Mouse (Mus musculus) stomach, embryonic 15.5 days (tissue): ENCODE results near the gene Pola2. TPM values are rescaled to one million over a fixed set of nuclear protein-coding genes. Genes with fewer than 3 reads are reported as not detected.

ENCODE experiments used
- ATAC-seq: fragments of 200-750 bp; cut with Nextera tagmentation; 2 replicates; pipeline ENCODE4 v1.8.0; 2017; ENCODE audit warnings: low read depth, moderate number of reproducible peaks, moderate TSS enrichment; ENCODE audit not compliant: insufficient read depth, low FRiP score
- H3K27ac ChIP-seq: fragments of 300-500 bp; sonication (generic); 2 replicates; pipeline ENCODE4 v1.5.1; 2015; ENCODE audit warnings: mild to moderate bottlenecking, inconsistent platforms
- H3K27me3 ChIP-seq: fragments of 300-500 bp; sonication (generic); replicated peaks from 2 replicates; pipeline ENCODE4 v1.6.1; 2015; ENCODE audit warnings: inconsistent platforms
- H3K36me3 ChIP-seq: fragments of 300-500 bp; sonication (generic); 2 replicates; pipeline ENCODE4 v1.6.1; 2015; ENCODE audit warnings: inconsistent platforms
- H3K4me1 ChIP-seq: fragments of 300-500 bp; sonication (generic); 2 replicates; pipeline ENCODE4 v1.6.1; 2015; ENCODE audit warnings: inconsistent platforms
- H3K4me2 ChIP-seq: fragments of 300-500 bp; sonication (generic); 2 replicates; pipeline ENCODE4 v1.6.1; 2015; ENCODE audit warnings: mild to moderate bottlenecking, inconsistent platforms
- H3K4me3 ChIP-seq: fragments of 300-500 bp; sonication (generic); replicated peaks from 2 replicates; pipeline ENCODE4 v1.5.1; 2015; ENCODE audit warnings: inconsistent platforms
- H3K9ac ChIP-seq: fragments of 300-500 bp; sonication (generic); 2 replicates; pipeline ENCODE4 v1.6.1; 2015; ENCODE audit warnings: inconsistent platforms
- H3K9me3 ChIP-seq: fragments of 300-500 bp; sonication (generic); 2 replicates; pipeline ENCODE4 v1.6.1; 2016; ENCODE audit warnings: inconsistent platforms
- WGBS: fragments of 180-500 bp; shearing (Covaris S2); methylation state at CpG from one replicate; pipeline ENCODE4 v1.1.7; 2015; 5-methylcytosine and 5-hydroxymethylcytosine counted together
- polyA plus RNA-seq: library from polyadenylated mRNA; unstranded; fragments of >200 nt; fragmentation: Nextera tagmentation; extraction: Ambion mirVana; gene quantifications from 2 replicates; pipeline ENCODE4 v1.2.1, GENCODE M21; 2015

Pola2 gene
- polyA plus RNA-seq: 60.9 and 64.2 TPM in 2 replicates

- peaks cover 5% of the 10 kb centered on the region for H3K36me3 ChIP-seq
- H3K9me3 ChIP-seq: no peaks in the 10 kb centered on the region
- peak within 1 kb of the TSS; percentile 51 for H3K9ac ChIP-seq
- peak within 1 kb of the TSS; percentile 72 for H3K4me2 ChIP-seq
- H3K27ac ChIP-seq: peak within 1 kb of the TSS; percentile 69
- peaks cover 22% of the 10 kb centered on the region for H3K4me1 ChIP-seq
- WGBS: 0% methylated on average over 50 of the region's 50 CpGs
- H3K27me3 ChIP-seq: no peaks in the 10 kb centered on the region
- H3K4me3 ChIP-seq: peak within 1 kb of the TSS; percentile 67
- peak; percentile 84 for ATAC-seq
These were observed at the start of gene Pola2 for GRCm38 (mm10) chr19:5963883-5964562. Gene Pola2, minus strand, starts transcription at chr19:5964202.

GRCm38 (mm10) chr19:6013691-6014090 is 49.7 kb upstream of the Pola2 start:
- Histone ChIP-seq H3K36me3 (peaks cover under 1% of the 10 kb centered on the region; the same call in 1 of the 2 replicates), H3K4me1 (peaks cover 12% of the 10 kb centered on the region), H3K4me2 (peak overlapping the region; percentile 88; the same call in 1 of the 2 replicates), H3K9me3 (no peaks in the 10 kb centered on the region), H3K27ac (no peak overlapping the region), H3K4me3 (peak overlapping the region; percentile 57), H3K27me3 (no peaks in the 10 kb centered on the region), H3K9ac (no peak overlapping the region)
- WGBS: 87% methylated on average over 10 of the region's 10 CpGs
- no peak for ATAC-seq

GRCm38 (mm10) chr19:6009137-6009536 is 45.1 kb upstream of the Pola2 start:
- Histone ChIP-seq H3K36me3 (peaks cover 2% of the 10 kb centered on the region; the same call in 1 of the 2 replicates), H3K4me1 (peaks cover 1% of the 10 kb centered on the region; the same call in 1 of the 2 replicates), H3K4me2 (no peak overlapping the region), H3K27me3 (no peaks in the 10 kb centered on the region), H3K27ac (no peak overlapping the region), H3K9ac (no peak overlapping the region), H3K4me3 (no peak overlapping the region), H3K9me3 (no peaks in the 10 kb centered on the region)
- ATAC-seq: no peak
- 82% methylated on average over 8 of the region's 8 CpGs for WGBS

GRCm38 (mm10) chr19:6007013-6007412 is 43.0 kb upstream of the Pola2 start:
- H3K27ac ChIP-seq: no peak overlapping the region
- peaks cover 2% of the 10 kb centered on the region; the same call in 1 of the 2 replicates for H3K36me3 ChIP-seq
- no peak overlapping the region for H3K4me3 ChIP-seq
- 75% methylated on average over 13 of the region's 13 CpGs for WGBS
- no peaks in the 10 kb centered on the region for H3K4me1 ChIP-seq
- no peaks in the 10 kb centered on the region for H3K27me3 ChIP-seq
- no peak overlapping the region for H3K4me2 ChIP-seq
- no peaks in the 10 kb centered on the region for H3K9me3 ChIP-seq
- no peak overlapping the region for H3K9ac ChIP-seq
- no peak for ATAC-seq

GRCm38 (mm10) chr19:6005541-6005940 is 41.5 kb upstream of the Pola2 start:
- H3K27ac ChIP-seq: no peak overlapping the region
- WGBS: 60% methylated on average over 11 of the region's 11 CpGs
- ATAC-seq: no peak
- no peak overlapping the region for H3K4me3 ChIP-seq
- H3K4me2 ChIP-seq: no peak overlapping the region
- H3K36me3 ChIP-seq: peaks cover 4% of the 10 kb centered on the region; the same call in 1 of the 2 replicates
- H3K9me3 ChIP-seq: no peaks in the 10 kb centered on the region
- no peak overlapping the region for H3K9ac ChIP-seq
- H3K4me1 ChIP-seq: no peaks in the 10 kb centered on the region
- no peaks in the 10 kb centered on the region for H3K27me3 ChIP-seq

GRCm38 (mm10) chr19:5999969-6000368 is 36.0 kb upstream of the Pola2 start:
- no peak overlapping the region for H3K27ac ChIP-seq
- H3K9me3 ChIP-seq: no peaks in the 10 kb centered on the region
- no peak overlapping the region for H3K4me3 ChIP-seq
- H3K4me2 ChIP-seq: no peak overlapping the region
- ATAC-seq: no peak
- H3K27me3 ChIP-seq: no peaks in the 10 kb centered on the region
- WGBS: 76% methylated on average over 5 of the region's 5 CpGs
- 0 out of 2 replicates have a peak, but pooled peaks cover 2% of the 10 kb centered on the region for H3K36me3 ChIP-seq
- no peak overlapping the region for H3K9ac ChIP-seq
- no peaks in the 10 kb centered on the region for H3K4me1 ChIP-seq

GRCm38 (mm10) chr19:5998180-5998579 is 34.2 kb upstream of the Pola2 start:
- no peak for ATAC-seq
- no peak overlapping the region for H3K4me2 ChIP-seq
- H3K9ac ChIP-seq: no peak overlapping the region
- WGBS: 81% methylated on average over 3 of the region's 3 CpGs
- no peaks in the 10 kb centered on the region for H3K9me3 ChIP-seq
- H3K27ac ChIP-seq: no peak overlapping the region
- no peak overlapping the region for H3K4me3 ChIP-seq
- no peaks in the 10 kb centered on the region for H3K27me3 ChIP-seq
- H3K36me3 ChIP-seq: 0 out of 2 replicates have a peak, but pooled peaks cover 3% of the 10 kb centered on the region
- H3K4me1 ChIP-seq: no peaks in the 10 kb centered on the region

- no peak for ATAC-seq
- H3K36me3 ChIP-seq: 0 out of 2 replicates have a peak, but pooled peaks cover 7% of the 10 kb centered on the region
- H3K9me3 ChIP-seq: no peaks in the 10 kb centered on the region
- H3K27me3 ChIP-seq: no peaks in the 10 kb centered on the region
- no peak overlapping the region for H3K4me2 ChIP-seq
- H3K4me1 ChIP-seq: 0 out of 2 replicates have a peak, but pooled peaks cover 5% of the 10 kb centered on the region
- no peak overlapping the region for H3K27ac ChIP-seq
- H3K9ac ChIP-seq: no peak overlapping the region
- no peak overlapping the region for H3K4me3 ChIP-seq
- WGBS: 89% methylated on average over 14 of the region's 14 CpGs
These were observed 30.7 kb upstream of the Pola2 start for GRCm38 (mm10) chr19:5994711-5995110.

- H3K9me3 ChIP-seq: no peaks in the 10 kb centered on the region
- H3K4me2 ChIP-seq: no peak overlapping the region
- peaks cover 18% of the 10 kb centered on the region for H3K4me1 ChIP-seq
- WGBS: 78% methylated on average over 7 of the region's 7 CpGs
- ATAC-seq: no peak
- no peaks in the 10 kb centered on the region for H3K27me3 ChIP-seq
- no peak overlapping the region for H3K27ac ChIP-seq
- H3K36me3 ChIP-seq: 0 out of 2 replicates have a peak, but pooled peaks cover 7% of the 10 kb centered on the region
- H3K4me3 ChIP-seq: no peak overlapping the region
- no peak overlapping the region for H3K9ac ChIP-seq
These were observed 28.0 kb upstream of the Pola2 start for GRCm38 (mm10) chr19:5992012-5992411.

GRCm38 (mm10) chr19:5991467-5991866 is 27.5 kb upstream of the Pola2 start:
- Histone ChIP-seq H3K36me3 (0 out of 2 replicates have a peak, but pooled peaks cover 7% of the 10 kb centered on the region), H3K27me3 (no peaks in the 10 kb centered on the region), H3K9ac (no peak overlapping the region), H3K4me2 (no peak overlapping the region), H3K9me3 (no peaks in the 10 kb centered on the region), H3K4me1 (peaks cover 18% of the 10 kb centered on the region), H3K4me3 (no peak overlapping the region), H3K27ac (no peak overlapping the region)
- WGBS: 78% methylated on average over 7 of the region's 7 CpGs
- ATAC-seq: no peak

- Histone ChIP-seq H3K9ac (no peak overlapping the region), H3K27ac (no peak overlapping the region), H3K9me3 (no peaks in the 10 kb centered on the region), H3K36me3 (0 out of 2 replicates have a peak, but pooled peaks cover 7% of the 10 kb centered on the region), H3K4me3 (no peak overlapping the region), H3K27me3 (no peaks in the 10 kb centered on the region), H3K4me1 (peaks cover 18% of the 10 kb centered on the region), H3K4me2 (no peak overlapping the region)
- no peak for ATAC-seq
- 58% methylated on average over 1 of the region's 1 CpGs for WGBS
These were observed 26.9 kb upstream of the Pola2 start for GRCm38 (mm10) chr19:5990921-5991320.

GRCm38 (mm10) chr19:5990033-5990432 is 26.0 kb upstream of the Pola2 start:
- WGBS: 81% methylated on average over 12 of the region's 12 CpGs
- Histone ChIP-seq H3K4me1 (peaks cover 18% of the 10 kb centered on the region), H3K27me3 (no peaks in the 10 kb centered on the region), H3K4me2 (no peak overlapping the region), H3K9me3 (no peaks in the 10 kb centered on the region), H3K9ac (no peak overlapping the region), H3K4me3 (no peak overlapping the region), H3K27ac (no peak overlapping the region), H3K36me3 (0 out of 2 replicates have a peak, but pooled peaks cover 7% of the 10 kb centered on the region)
- ATAC-seq: no peak
